Comparison of ENCODE assay signal across 1 mouse cellular context in the genomic region with DNA sequence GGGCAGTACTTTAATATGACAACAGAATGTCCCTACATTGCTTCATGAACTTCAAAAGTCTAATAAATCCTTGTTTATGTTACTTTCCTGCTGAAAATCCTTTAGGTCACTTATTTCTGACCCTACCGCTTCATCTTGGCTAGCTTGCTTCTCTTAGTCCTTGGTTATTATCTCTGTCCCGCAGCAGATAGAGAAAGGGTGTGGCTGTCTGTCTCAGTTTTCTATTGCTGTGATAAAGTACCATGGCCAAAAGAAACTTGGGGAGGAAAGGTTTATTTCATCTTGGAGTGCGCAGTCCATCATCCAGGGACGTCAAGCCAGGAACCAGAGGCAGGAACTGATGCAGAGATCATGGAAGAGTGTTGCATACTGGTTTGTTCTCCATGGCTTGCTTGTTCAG.
TF ChIP-seq lines count a peak whose summit lies in the region.

No protein-coding gene starts in this region.

TF ChIP-seq in MEL, 35 proteins besides CTCF, POLR2A, EP300 and RAD21 (continued from another document):
- peak; percentile 89 for TF ChIP-seq GATA1 (IDR thresholded peaks at IDR 0.05; ENCODE audit: low read depth, low read length)
- no peak for TF ChIP-seq NELFE (IDR thresholded peaks at IDR 0.05; ENCODE audit: low read depth, low read length)
- no peak for TF ChIP-seq BHLHE40 (IDR thresholded peaks at IDR 0.05; ENCODE audit: borderline replicate concordance, low read depth, low read length)
- no peak for TF ChIP-seq GABPA (IDR thresholded peaks at IDR 0.05; ENCODE audit: low read depth, low read length)
- TF ChIP-seq MXI1 (IDR thresholded peaks at IDR 0.05; ENCODE audit: low read depth, low read length), result no peak
- TF ChIP-seq SMC3 (IDR thresholded peaks at IDR 0.05; ENCODE audit: low read depth, low read length), result no peak
- no peak for TF ChIP-seq JUND (IDR thresholded peaks at IDR 0.05; ENCODE audit: low read depth, low read length)
- TF ChIP-seq KAT2A (conservative IDR thresholded peaks at IDR 0.05; ENCODE audit: low read depth, low read length), result no peak
- TF ChIP-seq POLR2AphosphoS5 (IDR thresholded peaks at IDR 0.05; ENCODE audit: borderline replicate concordance, low read depth, low read length), result no peak
- TF ChIP-seq UBTF (IDR thresholded peaks at IDR 0.05; ENCODE audit: borderline replicate concordance, insufficient read depth, low read depth, low read length), result no peak
- TF ChIP-seq MYB (IDR thresholded peaks at IDR 0.05; ENCODE audit: low read depth, low read length), result no peak
- no peak for TF ChIP-seq NRF1 (IDR thresholded peaks at IDR 0.05; ENCODE audit: insufficient read depth, low read depth, low read length, poor library complexity, severe bottlenecking)
